Mouse (Mus musculus) ES-E14 (cell line): ENCODE measurements around the gene Ablim1. TPM values are rescaled to one million over a fixed set of nuclear protein-coding genes. Genes with fewer than 3 reads are reported as not detected.

Source experiments
- DNase-seq: peaks from one replicate; pipeline ENCODE4 v3.0.0-alpha.2; 2013; ENCODE audit warnings: low read depth, low spot score
- H3K27ac ChIP-seq: 2 replicates; pipeline ENCODE4 v1.5.1; 2012; ENCODE audit warnings: low read depth, mild to moderate bottlenecking, low read length, moderate library complexity, mixed read lengths; ENCODE audit not compliant: poor library complexity, insufficient read depth, severe bottlenecking
- H3K36me3 ChIP-seq: 2 replicates; pipeline ENCODE4 v1.6.1; 2012; ENCODE audit warnings: mild to moderate bottlenecking, low read length, moderate library complexity, mixed read lengths; ENCODE audit not compliant: control insufficient read depth, poor library complexity, insufficient read depth, severe bottlenecking
- H3K4me1 ChIP-seq, 2 experiments: fragments of 150-350 bp in 1 of 2; sonication (generic) in 1 of 2; 2 replicates each; pipeline ENCODE4 v1.6.1; 2012; ENCODE audit warnings: low read length in 2 of 2, mild to moderate bottlenecking in 1 of 2, mixed read lengths in 1 of 2; ENCODE audit not compliant: control insufficient read depth in 2 of 2, insufficient read depth in 2 of 2, poor library complexity in 1 of 2
- H3K4me3 ChIP-seq, 2 experiments: fragments of 150-350 bp in 1 of 2; sonication (generic) in 1 of 2; 2 replicates each; pipeline ENCODE4 v1.5.1; 2012; ENCODE audit warnings: low read length in 2 of 2, low read depth in 1 of 2, mild to moderate bottlenecking in 1 of 2, mixed read lengths in 1 of 2; ENCODE audit not compliant: insufficient read depth in 1 of 2, poor library complexity in 1 of 2, severe bottlenecking in 1 of 2
- H3K9ac ChIP-seq: 2 replicates; pipeline ENCODE4 v1.6.1; 2012; ENCODE audit warnings: low read depth, mild to moderate bottlenecking, low read length, mixed read lengths; ENCODE audit not compliant: poor library complexity, insufficient read depth, severe bottlenecking
- H3K9me3 ChIP-seq: fragments of 150-350 bp; sonication (generic); 2 replicates; pipeline ENCODE4 v1.6.1; 2012; ENCODE audit warnings: low read depth, mild to moderate bottlenecking, low read length; ENCODE audit not compliant: control insufficient read depth, insufficient read depth
- CHD2 ChIP-seq: IDR thresholded peaks from 2 replicates; pipeline ENCODE4 v1.6.1; 2014; ENCODE audit warnings: mild to moderate bottlenecking, low read depth, low read length, inconsistent platforms
- HCFC1 ChIP-seq: IDR thresholded peaks from 2 replicates; pipeline ENCODE4 v1.6.1; 2012; ENCODE audit warnings: low read length, inconsistent platforms, borderline replicate concordance; ENCODE audit not compliant: insufficient read depth
- MAFK ChIP-seq: IDR thresholded peaks from 2 replicates; pipeline ENCODE4 v1.6.1; 2014; ENCODE audit warnings: mild to moderate bottlenecking, low read depth, low read length, inconsistent platforms; ENCODE audit not compliant: insufficient read depth
- ZC3H11A ChIP-seq: IDR thresholded peaks from 2 replicates; pipeline ENCODE4 v1.6.1; 2012; ENCODE audit warnings: low read depth, mild to moderate bottlenecking, inconsistent platforms, low read length, borderline replicate concordance
- ZNF384 ChIP-seq: IDR thresholded peaks from 2 replicates; pipeline ENCODE4 v1.6.1; 2012; ENCODE audit warnings: low read depth, low read length, inconsistent platforms
- in situ Hi-C, 2 experiments: fragments of 600-800 bp; cut with MboI; formaldehyde crosslinking; loops; one replicate each; pipeline ENCODE4 v1.15.1; 2025; ENCODE audit warnings: low sequenced_read_pairs in 2 of 2, inconsistent platforms in 1 of 2; ENCODE audit not compliant: unreplicated experiment in 2 of 2
- total RNA-seq: library from RNA; depleted of rRNA; stranded (reverse); fragments of 300-350 nt; gene quantifications from 2 replicates; pipeline ENCODE4 v1.2.3, GENCODE M21; 2012

Ablim1 gene
- total RNA-seq, 1 experiment = 5.4 TPM

- H3K36me3 ChIP-seq = no peaks in the 10 kb centered on the region
- H3K9ac ChIP-seq = no peak overlapping the region
- TF ChIP-seq CHD2 (no peak), ZC3H11A (no peak), ZNF384 (no peak), HCFC1 (no peak), MAFK (no peak)
- no peak for DNase-seq
- no peaks in the 10 kb centered on the region for H3K9me3 ChIP-seq
- no peak overlapping the region for H3K4me3 ChIP-seq
- in situ Hi-C loops = no loop called here
- H3K27ac ChIP-seq = no peak overlapping the region
- H3K4me1 ChIP-seq = no peaks in the 10 kb centered on the region
Measured at GRCm38 (mm10) chr19:57255157-57255556, 59.6 kb downstream of the Ablim1 start.

DNA sequence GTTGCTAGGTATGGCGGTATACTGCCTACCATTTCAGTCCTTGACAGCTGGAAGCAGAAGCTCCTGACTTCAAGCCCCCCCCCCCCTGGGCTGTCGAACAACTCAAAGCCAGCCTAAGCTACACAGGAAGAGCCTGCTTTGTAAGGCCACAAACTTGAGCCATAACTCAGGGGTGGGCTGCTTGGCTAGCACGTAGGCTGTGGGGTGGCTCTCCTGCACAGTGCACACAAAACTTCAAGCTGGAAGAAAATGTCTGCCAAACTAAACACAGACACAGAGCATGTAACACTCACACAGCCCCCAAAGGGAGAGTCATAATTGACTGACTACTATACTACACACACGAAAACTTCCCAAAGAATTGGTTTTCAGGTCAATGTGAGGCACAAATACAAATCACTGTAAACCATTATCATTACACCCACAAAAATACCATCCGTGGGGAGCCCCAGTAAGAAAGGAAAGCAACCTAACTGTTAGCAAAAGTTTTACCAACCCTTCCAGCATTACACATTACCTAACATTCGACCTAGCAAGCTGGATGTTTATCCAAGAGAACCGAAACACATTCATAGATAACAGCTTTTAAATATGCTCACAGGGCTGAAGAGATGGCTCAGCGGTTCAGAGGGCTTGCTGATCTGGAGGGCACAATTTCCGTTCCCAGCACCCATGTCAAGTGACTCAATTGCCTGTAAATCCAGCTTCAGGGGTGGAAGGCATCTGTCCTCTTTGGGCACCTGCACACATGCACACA lies 61.8 kb downstream of the Ablim1 start:
- H3K4me3 ChIP-seq = no peak overlapping the region
- H3K4me1 ChIP-seq = no peaks in the 10 kb centered on the region
- in situ Hi-C loops = no loop called here
- DNase-seq = no peak
- no peaks in the 10 kb centered on the region for H3K9me3 ChIP-seq
- no peak for TF ChIP-seq ZNF384
- TF ChIP-seq HCFC1 = no peak
- no peak for TF ChIP-seq MAFK
- no peak for TF ChIP-seq ZC3H11A
- no peak for TF ChIP-seq CHD2
- no peak overlapping the region for H3K9ac ChIP-seq
- no peaks in the 10 kb centered on the region for H3K36me3 ChIP-seq
- H3K27ac ChIP-seq = no peak overlapping the region

DNA sequence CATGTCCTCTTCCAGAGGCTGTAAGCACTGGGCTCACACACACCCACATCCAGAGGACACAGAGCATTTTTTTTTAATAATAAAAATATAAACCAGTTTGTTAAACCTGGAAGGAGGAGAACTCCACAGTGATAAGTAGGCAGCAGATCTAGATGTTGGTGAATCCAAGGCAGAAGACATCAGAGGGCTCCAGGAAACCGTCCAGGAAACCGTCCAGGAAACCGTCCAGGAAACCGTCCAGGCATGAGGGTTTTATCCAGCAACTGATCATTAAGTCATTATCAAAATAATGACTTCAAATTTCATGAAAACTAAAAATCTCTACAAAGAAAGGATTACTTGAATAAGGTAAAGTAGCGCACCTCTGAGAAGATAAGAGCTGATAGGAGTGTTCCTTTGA lies 65.9 kb downstream of the Ablim1 start:
- Histone ChIP-seq H3K4me3 (no peak overlapping the region), H3K27ac (no peak overlapping the region), H3K36me3 (no peaks in the 10 kb centered on the region), H3K9me3 (no peaks in the 10 kb centered on the region), H3K4me1 (no peaks in the 10 kb centered on the region), H3K9ac (no peak overlapping the region)
- DNase-seq = no peak
- in situ Hi-C loops = no loop called here
- TF ChIP-seq ZNF384 (no peak), ZC3H11A (no peak), HCFC1 (no peak), CHD2 (no peak)

DNA sequence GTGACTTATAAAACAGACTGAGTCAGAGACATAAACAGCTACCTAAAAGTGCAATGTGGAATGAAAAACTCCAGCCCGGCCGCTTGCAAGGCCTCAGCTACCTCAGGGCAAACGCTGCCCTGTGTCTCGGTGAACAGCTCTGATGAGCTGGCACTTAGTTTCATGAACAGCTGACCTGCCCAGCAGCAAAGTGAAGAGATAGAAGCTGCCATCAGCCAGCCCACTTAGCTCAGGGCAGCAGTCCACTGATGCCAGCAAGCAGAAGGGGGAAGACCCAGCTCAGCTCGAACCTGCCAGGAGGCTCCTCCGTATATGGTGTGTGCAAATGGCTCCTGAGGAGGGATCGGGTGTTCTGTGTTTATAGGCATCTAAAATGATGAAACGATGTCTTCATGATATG lies 67.5 kb downstream of the Ablim1 start:
- no peaks in the 10 kb centered on the region for H3K36me3 ChIP-seq
- no peak for TF ChIP-seq ZC3H11A
- TF ChIP-seq CHD2 = no peak
- TF ChIP-seq MAFK = no peak
- TF ChIP-seq HCFC1 = no peak
- TF ChIP-seq ZNF384 = no peak
- no peak overlapping the region for H3K9ac ChIP-seq

DNA sequence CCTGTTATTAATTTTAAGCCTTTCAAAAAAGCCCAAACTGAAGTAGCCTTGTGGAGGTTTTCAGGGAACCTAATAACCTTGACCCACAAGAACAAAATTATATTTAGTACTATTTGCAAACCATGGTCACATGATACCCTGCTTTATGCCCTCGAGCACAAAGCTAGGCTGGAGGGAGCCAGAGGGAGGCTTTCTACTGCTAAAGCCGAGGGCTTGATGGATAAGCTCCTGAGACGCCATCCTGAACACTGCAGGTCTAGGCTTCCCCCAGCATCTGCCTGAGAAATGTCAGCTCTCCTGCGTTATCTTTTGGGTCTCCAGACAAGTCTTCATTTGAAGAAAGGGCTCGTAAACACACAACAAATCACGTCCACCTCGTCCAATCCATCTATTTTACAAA lies 70.4 kb downstream of the Ablim1 start:
- Histone ChIP-seq H3K27ac (no peak overlapping the region), H3K4me3 (no peak overlapping the region), H3K9me3 (no peaks in the 10 kb centered on the region), H3K4me1 (no peaks in the 10 kb centered on the region), H3K36me3 (no peaks in the 10 kb centered on the region), H3K9ac (no peak overlapping the region)
- TF ChIP-seq ZNF384 (no peak), ZC3H11A (no peak), MAFK (no peak), HCFC1 (no peak), CHD2 (no peak)
- in situ Hi-C loops = no loop called here
- DNase-seq = no peak

More for the DNA sequence above, 67.5 kb downstream of the Ablim1 start:
- H3K4me1 ChIP-seq = no peaks in the 10 kb centered on the region
- in situ Hi-C loops = no loop called here
- no peak for DNase-seq
- no peak overlapping the region for H3K27ac ChIP-seq
- H3K9me3 ChIP-seq = no peaks in the 10 kb centered on the region
- no peak overlapping the region for H3K4me3 ChIP-seq
